Mouse (Mus musculus): ENCODE measurements around the gene Efna5. TPM values are rescaled to one million over a fixed set of nuclear protein-coding genes. Genes with fewer than 3 reads are reported as not detected.
A peak's percentile ranks its signal among the peaks of the same experiment; 100 is the strongest.

The Efna5 gene
- polyA plus RNA-seq, 1 experiment from 2014 or later, result 18.6 TPM

- no peaks in the 10 kb centered on the region for H3K27me3 ChIP-seq
- ATAC-seq (no peak), DNase-seq (ENCODE audit: low read depth, low spot score) (no peak)
- TF ChIP-seq CTCF (IDR thresholded peaks at IDR 0.05), result no peak
- CTCF ChIA-PET, result no interaction called here
- in situ Hi-C loops (cut with MboI; ENCODE audit: low pct_unique_long_range_greater_than_20kb), result no loop called here
- POLR2A ChIA-PET, result no interaction called here
Observed at GRCm38 (mm10) chr17:62750647-62751046, 130.5 kb downstream of the Efna5 start.

- CTCF ChIA-PET, result interaction anchor here (1.2 to 1.9 kb wide), 5 partner anchors 9 to 34 kb away, joined by 3 to 8 read pairs (median 3); no protein-coding TSS in a partner anchor
- no peak for DNase-seq (ENCODE audit: low read depth, low spot score)
- in situ Hi-C loops (cut with MboI; ENCODE audit: low pct_unique_long_range_greater_than_20kb), result no loop called here
- no peaks in the 10 kb centered on the region for H3K27me3 ChIP-seq
- no peak for ATAC-seq
- TF ChIP-seq CTCF (IDR thresholded peaks at IDR 0.05), result no peak
- POLR2A ChIA-PET, result interaction anchor here (0.6 kb wide), 1 partner anchor 300 kb away, joined by 3 read pairs; no protein-coding TSS in a partner anchor
Observed at GRCm38 (mm10) chr17:62748803-62749619, 132.1 kb downstream of the Efna5 start.

GRCm38 (mm10) chr17:62747381-62747780, 133.7 kb downstream of the Efna5 start:
- TF ChIP-seq CTCF (IDR thresholded peaks at IDR 0.05), result no peak
- no peaks in the 10 kb centered on the region for H3K27me3 ChIP-seq
- in situ Hi-C loops (cut with MboI; ENCODE audit: low pct_unique_long_range_greater_than_20kb), result no loop called here
- ChIA-PET CTCF (interaction anchor here (1.0 to 1.5 kb wide), 2 partner anchors 16 to 26 kb away, joined by 3 to 5 read pairs; no protein-coding TSS in a partner anchor), POLR2A (no interaction called here)
- no peak for DNase-seq (ENCODE audit: low read depth, low spot score)
- ATAC-seq, result no peak

- DNase-seq (ENCODE audit: low read depth, low spot score) (no peak), ATAC-seq (no peak)
- ChIA-PET POLR2A (no interaction called here), CTCF (no interaction called here)
- no peaks in the 10 kb centered on the region for H3K27me3 ChIP-seq
- no peak for TF ChIP-seq CTCF (IDR thresholded peaks at IDR 0.05)
- in situ Hi-C loops (cut with MboI; ENCODE audit: low pct_unique_long_range_greater_than_20kb), result no loop called here
Observed at GRCm38 (mm10) chr17:62746827-62747226, 134.3 kb downstream of the Efna5 start.

GRCm38 (mm10) chr17:62745286-62745685, 135.8 kb downstream of the Efna5 start:
- in situ Hi-C loops (cut with MboI; ENCODE audit: low pct_unique_long_range_greater_than_20kb), result no loop called here
- ATAC-seq (no peak), DNase-seq (ENCODE audit: low read depth, low spot score) (no peak)
- no peak for TF ChIP-seq CTCF (IDR thresholded peaks at IDR 0.05)
- no peaks in the 10 kb centered on the region for H3K27me3 ChIP-seq
- CTCF ChIA-PET, result no interaction called here
- POLR2A ChIA-PET, result no interaction called here

GRCm38 (mm10) chr17:62744239-62744638, 136.9 kb downstream of the Efna5 start:
- in situ Hi-C loops (cut with MboI; ENCODE audit: low pct_unique_long_range_greater_than_20kb), result no loop called here
- POLR2A ChIA-PET, result no interaction called here

GRCm38 (mm10) chr17:62741702-62742101, 139.4 kb downstream of the Efna5 start:
- no peak for TF ChIP-seq CTCF (IDR thresholded peaks at IDR 0.05)
- ChIA-PET POLR2A (no interaction called here), CTCF (no interaction called here)
- in situ Hi-C loops (cut with MboI; ENCODE audit: low pct_unique_long_range_greater_than_20kb), result no loop called here
- ATAC-seq, result no peak
- DNase-seq (ENCODE audit: low read depth, low spot score), result no peak
- H3K27me3 ChIP-seq, result no peaks in the 10 kb centered on the region

More at GRCm38 (mm10) chr17:62744239-62744638, 136.9 kb downstream of the Efna5 start:
- CTCF ChIA-PET, result no interaction called here
- DNase-seq (ENCODE audit: low read depth, low spot score) (no peak), ATAC-seq (no peak)
- no peak for TF ChIP-seq CTCF (IDR thresholded peaks at IDR 0.05)
- H3K27me3 ChIP-seq, result no peaks in the 10 kb centered on the region

GRCm38 (mm10) chr17:62741020-62741419, 140.1 kb downstream of the Efna5 start:
- DNase-seq (ENCODE audit: low read depth, low spot score), result no peak
- no peak for TF ChIP-seq CTCF (IDR thresholded peaks at IDR 0.05)
- H3K27me3 ChIP-seq, result no peaks in the 10 kb centered on the region
- peak; percentile 83 for ATAC-seq
- in situ Hi-C loops (cut with MboI; ENCODE audit: low pct_unique_long_range_greater_than_20kb), result no loop called here
- ChIA-PET POLR2A (no interaction called here), CTCF (interaction anchor here (1.2 kb wide), 1 partner anchor 9 kb away, joined by 5 read pairs; no protein-coding TSS in a partner anchor)

- no peaks in the 10 kb centered on the region for H3K27me3 ChIP-seq
- in situ Hi-C loops (cut with MboI; ENCODE audit: low pct_unique_long_range_greater_than_20kb), result no loop called here
- no peak for TF ChIP-seq CTCF (IDR thresholded peaks at IDR 0.05)
- ATAC-seq (no peak), DNase-seq (ENCODE audit: low read depth, low spot score) (no peak)
- POLR2A ChIA-PET, result no interaction called here
- CTCF ChIA-PET, result interaction anchor here (1.4 kb wide), 1 partner anchor 19 kb away, joined by 3 read pairs; no protein-coding TSS in a partner anchor
Observed at GRCm38 (mm10) chr17:62739993-62740392, 141.1 kb downstream of the Efna5 start.

GRCm38 (mm10) chr17:62737404-62737803, 143.7 kb downstream of the Efna5 start:
- in situ Hi-C loops (cut with MboI; ENCODE audit: low pct_unique_long_range_greater_than_20kb), result no loop called here
- CTCF ChIA-PET, result no interaction called here
- POLR2A ChIA-PET, result no interaction called here
- no peaks in the 10 kb centered on the region for H3K27me3 ChIP-seq
- no peak for DNase-seq (ENCODE audit: low read depth, low spot score)
- ATAC-seq, result no peak
- TF ChIP-seq CTCF (IDR thresholded peaks at IDR 0.05), result no peak

- H3K27me3 ChIP-seq, result no peaks in the 10 kb centered on the region
- CTCF ChIA-PET, result no interaction called here
- POLR2A ChIA-PET, result no interaction called here
- in situ Hi-C loops (cut with MboI; ENCODE audit: low pct_unique_long_range_greater_than_20kb), result no loop called here
- no peak for TF ChIP-seq CTCF (IDR thresholded peaks at IDR 0.05)
- ATAC-seq (no peak), DNase-seq (ENCODE audit: low read depth, low spot score) (no peak)
Observed at GRCm38 (mm10) chr17:62735943-62736342, 145.2 kb downstream of the Efna5 start.
